Mouse (Mus musculus): ENCODE measurements around the gene 1700016K19Rik.

DNA sequence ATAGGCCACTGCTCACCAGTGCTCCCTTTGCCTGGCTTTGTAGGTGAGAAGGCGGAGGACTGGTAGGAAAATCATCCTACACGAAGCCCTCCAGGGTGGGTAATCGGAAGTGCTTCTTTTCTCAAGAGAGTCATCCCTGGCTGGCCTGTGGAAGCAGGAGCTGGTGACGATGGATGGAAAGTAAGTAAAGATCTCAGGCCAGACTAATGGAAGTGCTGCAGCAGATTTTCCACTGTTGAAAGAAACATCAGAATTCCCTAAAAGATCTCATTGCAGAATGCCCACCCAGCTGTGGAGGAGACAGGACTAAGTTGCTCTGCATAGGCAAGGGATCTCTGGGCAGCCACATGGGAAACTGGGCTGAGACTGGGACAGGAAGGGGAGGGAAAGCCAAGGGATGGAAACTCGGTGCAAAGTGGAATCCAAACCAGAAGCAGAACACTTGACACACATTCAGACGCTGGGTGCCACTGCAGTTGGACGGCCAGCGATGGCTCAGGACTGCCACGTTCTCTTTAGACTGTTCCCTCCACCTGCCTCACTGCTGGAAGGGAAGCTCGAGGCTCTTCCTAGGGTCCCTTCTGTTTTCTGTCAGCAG, 42.4 kb downstream of the 1700016K19Rik start:
- TF ChIP-seq TAL1 (conservative IDR thresholded peaks at IDR 0.05; ENCODE audit: low read depth, low read length) (no peak), POLR2AphosphoS5 (IDR thresholded peaks at IDR 0.05; ENCODE audit: insufficient replicate concordance, low read depth, low read length) (no peak), CTCF (IDR thresholded peaks at IDR 0.05; ENCODE audit: low read depth, low read length) (no peak), GATA1 (IDR thresholded peaks at IDR 0.05; ENCODE audit: borderline replicate concordance, low read length) (no peak)
